Mouse (Mus musculus) frontal cortex, postnatal 36 days (tissue): Measurements from ENCODE around the gene Ccdc136.
A peak's percentile ranks its signal among the peaks of the same experiment; 100 is the strongest.

Experiments
- DNase-seq, 2 experiments: peaks; one replicate each; pipeline ENCODE4 v3.0.0; 2022; ENCODE audit warnings: low spot score in 2 of 2

The Ccdc136 gene

GRCm38 (mm10) chr6:29394286-29394685, 1.8 kb upstream of the Ccdc136 start:
- no peak for DNase-seq

- DNase-seq: peak in 1 of 2 experiments; percentile 17
Measured at GRCm38 (mm10) chr6:29396714-29397540, 818 bp downstream of the Ccdc136 start.

- peak; percentile 32 to 51 for DNase-seq
Measured at GRCm38 (mm10) chr6:29397575-29397974, 1.5 kb downstream of the Ccdc136 start.

GRCm38 (mm10) chr6:29399851-29400250, 3.7 kb downstream of the Ccdc136 start:
- no peak for DNase-seq

GRCm38 (mm10) chr6:29402693-29403342, 6.7 kb downstream of the Ccdc136 start:
- no peak for DNase-seq

- peak in 1 of 2 experiments; percentile 42 for DNase-seq
Measured at GRCm38 (mm10) chr6:29406412-29406811, 10.3 kb downstream of the Ccdc136 start.

GRCm38 (mm10) chr6:29415446-29415845, 19.3 kb downstream of the Ccdc136 start:
- no peak for DNase-seq

GRCm38 (mm10) chr6:29420596-29420995, 24.5 kb downstream of the Ccdc136 start:
- no peak for DNase-seq

GRCm38 (mm10) chr6:29425118-29425517, 29.0 kb downstream of the Ccdc136 start:
- no peak for DNase-seq

GRCm38 (mm10) chr6:29426331-29426730, 30.2 kb downstream of the Ccdc136 start:
- DNase-seq: no peak

GRCm38 (mm10) chr6:29428171-29428570, 32.1 kb downstream of the Ccdc136 start:
- no peak for DNase-seq

GRCm38 (mm10) chr6:29430681-29431420, 34.7 kb downstream of the Ccdc136 start:
- no peak for DNase-seq

GRCm38 (mm10) chr6:29431473-29431872, 35.4 kb downstream of the Ccdc136 start:
- DNase-seq: no peak

GRCm38 (mm10) chr6:29432156-29432555, 36.0 kb downstream of the Ccdc136 start:
- no peak for DNase-seq

- DNase-seq: no peak
Measured at GRCm38 (mm10) chr6:29432676-29433037, 36.5 kb downstream of the Ccdc136 start.

GRCm38 (mm10) chr6:29433038-29433803, 37.1 kb downstream of the Ccdc136 start, which contains the start of gene Flnc:
Gene Flnc (plus strand): TSS chr6:29433256.
- no peak for DNase-seq

GRCm38 (mm10) chr6:29433804-29434795, 38.0 kb downstream of the Ccdc136 start:
- DNase-seq: no peak

- no peak for DNase-seq
Measured at GRCm38 (mm10) chr6:29434911-29435691, 39.0 kb downstream of the Ccdc136 start.

GRCm38 (mm10) chr6:29435940-29436451, 39.9 kb downstream of the Ccdc136 start:
- no peak for DNase-seq
